27 mouse cellular contexts compared by ENCODE assay signal in genomic region chr8:84973079-84973478, GRCm38 (mm10). TPM values are rescaled to one million over a fixed set of nuclear protein-coding genes. Genes with fewer than 3 reads are reported as not detected.
A peak's percentile ranks its signal among the peaks of the same experiment; 100 is the strongest.
DNase-seq lines count a peak whose midpoint lies in the region; ATAC-seq and TF ChIP-seq lines count a peak whose summit lies in the region.
"Had no signal": no experiment of that assay in that cellular context is flagged by ENCODE, and none has a peak within 500 bp of the region (broad histone marks: within the 10 kb centered on the region; RNA-seq: fewer than 3 reads in every experiment).

No protein-coding gene starts in this region.

- TF ChIP-seq EP300 in liver, postnatal 0 days (IDR thresholded peaks at IDR 0.05; ENCODE audit: low read depth) = no peak

- H3K4me3 ChIP-seq in gastrocnemius, adult 2 months = no peak overlapping the region
- H3K4me3 ChIP-seq in liver, adult 2 months (ENCODE audit: insufficient read depth, low read depth, low read length) = no peak overlapping the region
- peak overlapping the region; percentile 22; the same call in 1 of the 2 replicates for H3K4me3 ChIP-seq in liver, embryonic 11.5 days (ENCODE audit: low read depth, low read length)
- H3K4me3 ChIP-seq in liver, postnatal 0 days (ENCODE audit: low read depth, low read length) = no peak overlapping the region
- no peak overlapping the region for H3K4me3 ChIP-seq in cerebellum, adult 2 months (replicated peaks; ENCODE audit: insufficient read depth, low read depth, low read length)
- H3K4me3 ChIP-seq: forebrain, embryonic 13.5 days; kidney, embryonic 15.5 days; limb, embryonic 13.5 days; midbrain, embryonic 15.5 days; stomach, embryonic 15.5 days had no signal

- peaks cover 3% of the 10 kb centered on the region for H3K36me3 ChIP-seq in liver, adult 2 months (ENCODE audit: control insufficient read depth, insufficient read depth, low read length)
- peaks cover 38% of the 10 kb centered on the region for H3K36me3 ChIP-seq in liver, embryonic 11.5 days (ENCODE audit: control insufficient read depth, insufficient read depth, low read length)
- peaks cover 39% of the 10 kb centered on the region for H3K36me3 ChIP-seq in liver, postnatal 0 days (replicated peaks; ENCODE audit: insufficient read depth, low read length)

- TF ChIP-seq POLR2A in liver, adult 2 months (IDR thresholded peaks at IDR 0.05; ENCODE audit: extremely low read depth, insufficient read depth, low read length) = no peak
- no peak for TF ChIP-seq POLR2A in cerebellum, adult 2 months (IDR thresholded peaks at IDR 0.05; ENCODE audit: borderline replicate concordance, insufficient read depth, low read length)

- 88% methylated on average over 1 of the region's 1 CpGs for WGBS in liver, adult 2 months
- 88% methylated on average over 1 of the region's 1 CpGs for WGBS in liver, embryonic 11.5 days
- WGBS in liver, postnatal 0 days (ENCODE audit: insufficient replicate concordance) = 75% methylated on average over 1 of the region's 1 CpGs
- WGBS in cerebellum, adult 2 months = 88% methylated on average over 1 of the region's 1 CpGs

- intact Hi-C loops in gastrocnemius, adult 2 months (cut with DNase I) = loop anchor here (10.0 kb wide), 1 partner anchor 308 kb away; the partner anchor contains the start of gene Ier2
- intact Hi-C loops in gastrocnemius, postnatal 36 days (cut with DNase I) = no loop called here

- no peak for TF ChIP-seq CTCF in gastrocnemius, adult 2 months (IDR thresholded peaks at IDR 0.05)
- TF ChIP-seq CTCF in liver, adult 2 months (IDR thresholded peaks at IDR 0.05; ENCODE audit: low read depth, low read length) = no peak
- no peak for TF ChIP-seq CTCF in liver, postnatal 0 days (IDR thresholded peaks at IDR 0.05; ENCODE audit: low read depth)
- no peak for TF ChIP-seq CTCF in cerebellum, adult 2 months (IDR thresholded peaks at IDR 0.05; ENCODE audit: borderline replicate concordance, insufficient read depth, low read depth, low read length)

- H3K27me3 ChIP-seq in liver, adult 2 months (ENCODE audit: control insufficient read depth, insufficient read depth, low read length) = no peaks in the 10 kb centered on the region
- H3K27me3 ChIP-seq in liver, embryonic 11.5 days (replicated peaks; ENCODE audit: control insufficient read depth, insufficient read depth, low read length) = no peaks in the 10 kb centered on the region
- no peaks in the 10 kb centered on the region for H3K27me3 ChIP-seq in liver, postnatal 0 days (ENCODE audit: insufficient read depth, low read length)
- H3K27me3 ChIP-seq in cerebellum, adult 2 months (ENCODE audit: control insufficient read depth, insufficient read depth, low read length) = no peaks in the 10 kb centered on the region
- H3K27me3 ChIP-seq: stomach, embryonic 15.5 days had no signal

- no peaks in the 10 kb centered on the region for H3K9me3 ChIP-seq in liver, embryonic 11.5 days (ENCODE audit: control insufficient read depth, low read length)
- H3K9me3 ChIP-seq in liver, postnatal 0 days (ENCODE audit: low read length) = no peaks in the 10 kb centered on the region
- H3K9me3 ChIP-seq: forebrain, embryonic 13.5 days; kidney, embryonic 15.5 days; limb, embryonic 13.5 days; midbrain, embryonic 15.5 days; stomach, embryonic 15.5 days had no signal

- H3K79me2 ChIP-seq in liver, adult 2 months (ENCODE audit: control insufficient read depth, insufficient read depth, low read length) = peaks cover 8% of the 10 kb centered on the region; the same call in 1 of the 2 replicates

- no peak overlapping the region for H3K9ac ChIP-seq in liver, adult 2 months (ENCODE audit: low read depth, low read length)
- peak overlapping the region; percentile 4; the same call in 1 of the 2 replicates for H3K9ac ChIP-seq in liver, embryonic 11.5 days (ENCODE audit: low read depth, low read length)
- H3K9ac ChIP-seq in liver, postnatal 0 days (replicated peaks) = no peak overlapping the region; the same call in 1 of the 2 replicates
- H3K9ac ChIP-seq: forebrain, embryonic 13.5 days; kidney, embryonic 15.5 days; limb, embryonic 13.5 days; midbrain, embryonic 15.5 days; stomach, embryonic 15.5 days had no signal

- no peak for DNase-seq in gastrocnemius, adult 2 months
- no peak for DNase-seq in gastrocnemius, postnatal 36 days
- no peak for DNase-seq in liver, adult 2 months (ENCODE audit: extremely low read depth, low read depth, low spot score)
- no peak for DNase-seq in liver
- DNase-seq in liver, embryonic 11.5 days (ENCODE audit: low spot score) = no peak
- no peak for DNase-seq in liver, postnatal 0 days
- no peak for DNase-seq in cerebellum, postnatal 36 days
- no peak for DNase-seq in cerebellum, adult 2 months
- DNase-seq: gastrocnemius, postnatal 10 days; lung, postnatal 4 days; thymus, postnatal 36 days had no signal

- H3K4me2 ChIP-seq in liver, embryonic 11.5 days = peak overlapping the region; percentile 99
- H3K4me2 ChIP-seq in liver, postnatal 0 days (ENCODE audit: low read depth, low read length) = peak overlapping the region; percentile 96
- H3K4me2 ChIP-seq: forebrain, embryonic 13.5 days; kidney, embryonic 15.5 days; limb, embryonic 13.5 days; midbrain, embryonic 15.5 days; stomach, embryonic 15.5 days had no signal

- peak overlapping the region; percentile 70 for H3K27ac ChIP-seq in gastrocnemius, adult 2 months
- peak overlapping the region; percentile 51 for H3K27ac ChIP-seq in liver, adult 2 months (replicated peaks; ENCODE audit: insufficient read depth, low read depth, low read length)
- peak overlapping the region; percentile 96; the same call in 1 of the 2 replicates for H3K27ac ChIP-seq in liver, embryonic 11.5 days (ENCODE audit: low read depth, low read length)
- H3K27ac ChIP-seq in liver, postnatal 0 days (ENCODE audit: low read depth) = peak overlapping the region; percentile 98
- no peak overlapping the region for H3K27ac ChIP-seq in cerebellum, adult 2 months (ENCODE audit: insufficient read depth, low read length)
- H3K27ac ChIP-seq: forebrain, embryonic 13.5 days; hindbrain, postnatal 0 days; limb, embryonic 13.5 days; midbrain, embryonic 15.5 days; stomach, embryonic 15.5 days had no signal

- peaks cover 26% of the 10 kb centered on the region for H3K4me1 ChIP-seq in liver, adult 2 months (ENCODE audit: control insufficient read depth, insufficient read depth, low read length)
- H3K4me1 ChIP-seq in liver, embryonic 11.5 days (replicated peaks; ENCODE audit: control insufficient read depth, insufficient read depth, low read length) = peaks cover 58% of the 10 kb centered on the region
- peaks cover 42% of the 10 kb centered on the region for H3K4me1 ChIP-seq in liver, postnatal 0 days (ENCODE audit: insufficient read depth)
- peaks cover 2% of the 10 kb centered on the region; the same call in 1 of the 2 replicates for H3K4me1 ChIP-seq in cerebellum, adult 2 months (ENCODE audit: control insufficient read depth, insufficient read depth, low read length)

- no peak for ATAC-seq in liver, embryonic 11.5 days (replicated peaks; ENCODE audit: low FRiP score)
- ATAC-seq in liver, postnatal 0 days = no peak
- ATAC-seq: forebrain, embryonic 13.5 days; hindbrain, postnatal 0 days; intestine, embryonic 16.5 days; midbrain, embryonic 15.5 days had no signal

RNA-seq across cellular contexts. Expression of gene Rnaseh2a, which starts 3.5 kb away (rescaled TPM):
- total RNA-seq in gastrocnemius, adult 2 months (2021) = 10 to 100 TPM; 22.1 to 25.9 TPM
- total RNA-seq in gastrocnemius, postnatal 36 days (2021) = 10 to 100 TPM; 23.3 to 23.8 TPM
- total RNA-seq in liver, adult 2 months (2014; rRNA removed) = 17.1 and 24.5 TPM in 2 replicates
- polyA plus RNA-seq in liver, adult 2 months (2012; rRNA removed) = 25.6 and 28.3 TPM in 2 replicates
- 195 and 197 TPM in 2 replicates for polyA plus RNA-seq in liver, embryonic 11.5 days (2014; fragmentation: Nextera tagmentation; extraction: Ambion mirVana)
- polyA plus RNA-seq in liver, postnatal 0 days (2015; fragmentation: Nextera tagmentation; extraction: Ambion mirVana) = 67.1 and 70.8 TPM in 2 replicates
- polyA plus RNA-seq in cerebellum, adult 2 months (2012; rRNA removed) = 58.7 and 61.5 TPM in 2 replicates

RNA-seq across cellular contexts. Expression of gene Prdx2, which starts 3.7 kb away (rescaled TPM):
- 100 to 1,000 TPM; 151 to 245 TPM for total RNA-seq in gastrocnemius, adult 2 months (2021)
- total RNA-seq in gastrocnemius, postnatal 36 days (2021) = 100 to 1,000 TPM; 180 to 196 TPM
- 135 and 157 TPM in 2 replicates for total RNA-seq in liver, adult 2 months (2014; rRNA removed)
- polyA plus RNA-seq in liver, adult 2 months (2012; rRNA removed) = 110 and 142 TPM in 2 replicates
- polyA plus RNA-seq in liver, embryonic 11.5 days (2014; fragmentation: Nextera tagmentation; extraction: Ambion mirVana) = 1,398 and 1,409 TPM in 2 replicates
- polyA plus RNA-seq in liver, postnatal 0 days (2015; fragmentation: Nextera tagmentation; extraction: Ambion mirVana) = 780 and 831 TPM in 2 replicates
- polyA plus RNA-seq in cerebellum, adult 2 months (2012; rRNA removed) = 345 and 351 TPM in 2 replicates

RNA-seq across cellular contexts. Expression of gene Gm49661, which starts 3.8 kb away (rescaled TPM):
- total RNA-seq in gastrocnemius, adult 2 months (2021) = not detected
- total RNA-seq in gastrocnemius, postnatal 36 days (2021) = not detected
- total RNA-seq in liver, adult 2 months (2014; rRNA removed) = not detected in 2 replicates
- polyA plus RNA-seq in liver, adult 2 months (2012; rRNA removed) = 1.0 TPM in 1 of 2 replicates, not detected in the other
- polyA plus RNA-seq in liver, embryonic 11.5 days (2014; fragmentation: Nextera tagmentation; extraction: Ambion mirVana) = not detected in 2 replicates
- 0.89 TPM in 1 of 2 replicates, not detected in the other for polyA plus RNA-seq in liver, postnatal 0 days (2015; fragmentation: Nextera tagmentation; extraction: Ambion mirVana)
- not detected in 2 replicates for polyA plus RNA-seq in cerebellum, adult 2 months (2012; rRNA removed)
- total RNA-seq: ES-E14; gastrocnemius, postnatal 10 days; hindbrain, postnatal 0 days; megakaryocyte-erythroid progenitor cell, adult 5-6 weeks had no signal
- polyA plus RNA-seq: cortical plate, adult 2 months; embryonic facial prominence, embryonic 11.5 days; forebrain, embryonic 13.5 days; frontal cortex, adult 2 months; heart, embryonic 16.5 days; hindbrain, embryonic 11.5 days; hindbrain, postnatal 0 days; intestine, embryonic 16.5 days; kidney, embryonic 15.5 days; limb, embryonic 13.5 days; lung, embryonic 16.5 days; midbrain, embryonic 15.5 days; neural tube, embryonic 14.5 days; stomach, embryonic 15.5 days had no signal

RNA-seq across cellular contexts. Expression of gene Junb, which starts 5.4 kb away (rescaled TPM):
- total RNA-seq in gastrocnemius, adult 2 months (2021) = 10 to 100 TPM in 1 of 2 experiments, 1 to 10 TPM in 1; 5.7 to 10.1 TPM
- 10 to 100 TPM in 1 of 2 experiments, 1 to 10 TPM in 1; 4.3 to 12.8 TPM for total RNA-seq in gastrocnemius, postnatal 36 days (2021)
- total RNA-seq in liver, adult 2 months (2014; rRNA removed) = 29.5 and 45.6 TPM in 2 replicates
- polyA plus RNA-seq in liver, adult 2 months (2012; rRNA removed) = 12.3 and 17.9 TPM in 2 replicates
- 21.1 and 23.2 TPM in 2 replicates for polyA plus RNA-seq in liver, embryonic 11.5 days (2014; fragmentation: Nextera tagmentation; extraction: Ambion mirVana)
- polyA plus RNA-seq in liver, postnatal 0 days (2015; fragmentation: Nextera tagmentation; extraction: Ambion mirVana) = 14.2 and 21.9 TPM in 2 replicates
- 12.8 and 13.5 TPM in 2 replicates for polyA plus RNA-seq in cerebellum, adult 2 months (2012; rRNA removed)

RNA-seq across cellular contexts. Expression of gene Hook2, which starts 17.3 kb away (rescaled TPM):
- 1 to 10 TPM; 1.4 to 2.0 TPM for total RNA-seq in gastrocnemius, adult 2 months (2021)
- 1 to 10 TPM; 1.4 to 1.5 TPM for total RNA-seq in gastrocnemius, postnatal 36 days (2021)
- total RNA-seq in liver, adult 2 months (2014; rRNA removed) = 12.4 and 14.2 TPM in 2 replicates
- polyA plus RNA-seq in liver, adult 2 months (2012; rRNA removed) = 9.6 and 12.5 TPM in 2 replicates
- 15.5 and 16.7 TPM in 2 replicates for polyA plus RNA-seq in liver, embryonic 11.5 days (2014; fragmentation: Nextera tagmentation; extraction: Ambion mirVana)
- 12.0 and 12.2 TPM in 2 replicates for polyA plus RNA-seq in liver, postnatal 0 days (2015; fragmentation: Nextera tagmentation; extraction: Ambion mirVana)
- 14.1 and 14.2 TPM in 2 replicates for polyA plus RNA-seq in cerebellum, adult 2 months (2012; rRNA removed)
